Mouse (Mus musculus): ENCODE measurements around the gene Fam20a.

GRCm38 (mm10) chr11:109653201-109653600 is 68.9 kb downstream of the Fam20a start:
- TF ChIP-seq CTCF (IDR thresholded peaks at IDR 0.05; ENCODE audit: low read depth) (no peak), EP300 (IDR thresholded peaks at IDR 0.05; ENCODE audit: low read depth) (no peak)

All from liver, embryonic 14.5 days (tissue).